Mouse (Mus musculus): ENCODE measurements around the gene Cdsn.

DNA sequence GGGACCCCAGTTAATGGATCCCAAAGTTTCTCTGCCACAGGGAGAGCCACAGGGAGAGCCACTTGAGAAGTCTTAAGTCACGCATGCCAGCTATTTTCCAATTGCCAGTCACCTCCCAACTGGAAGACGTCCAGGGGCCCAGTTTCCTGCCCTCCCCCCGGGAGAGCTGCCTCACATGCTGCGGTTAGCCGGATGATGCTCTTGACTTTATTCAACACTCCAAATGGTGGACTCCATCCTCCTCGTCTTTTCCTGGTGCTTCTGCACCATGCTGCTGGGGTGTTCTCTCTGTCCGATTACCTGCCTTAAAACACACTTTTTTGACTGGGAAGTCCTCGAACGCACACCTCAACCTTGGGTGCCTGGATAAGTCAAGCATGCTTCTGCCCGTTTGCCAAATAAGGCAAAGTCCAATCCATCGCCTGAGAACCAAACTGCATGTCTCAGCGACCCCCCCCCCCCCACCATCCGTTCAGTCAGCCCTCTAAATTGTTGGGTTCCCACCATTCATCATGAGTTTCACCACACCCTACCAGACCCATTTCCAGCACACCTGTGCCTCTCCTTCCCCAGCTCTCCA lies 4.3 kb downstream of the Cdsn start:
- TF ChIP-seq CTCF (IDR thresholded peaks at IDR 0.05; ENCODE audit: control insufficient read depth, insufficient read depth, low read length) (no peak), POLR2A (IDR thresholded peaks at IDR 0.05; ENCODE audit: borderline replicate concordance, control insufficient read depth, low read depth, low read length) (no peak)
